Mouse (Mus musculus) MEL (cell line): ENCODE results near the gene Nxpe2. TPM values are rescaled to one million over a fixed set of nuclear protein-coding genes. Genes with fewer than 3 reads are reported as not detected.

Experiments used
- DNase-seq: peaks from one replicate; pipeline ENCODE4 v3.0.0; 2011; ENCODE audit warnings: low read depth, low spot score
- H3K27ac ChIP-seq: 2 replicates; pipeline ENCODE4 v1.5.1; 2012; ENCODE audit warnings: low read depth, mild to moderate bottlenecking, control low read depth, low read length, moderate library complexity; ENCODE audit not compliant: control insufficient read depth
- H3K27me3 ChIP-seq, 2 experiments: fragments of 150-350 bp in 1 of 2; sonication (generic) in 1 of 2; 2 replicates each; pipeline ENCODE4 v1.6.1; 2012; ENCODE audit warnings: low read length in 2 of 2, mild to moderate bottlenecking in 2 of 2, improper control_type of control experiment in 1 of 2, moderate library complexity in 1 of 2; ENCODE audit not compliant: insufficient read depth in 2 of 2, control insufficient read depth in 1 of 2
- H3K36me3 ChIP-seq, 2 experiments: 2 replicates each; pipeline ENCODE4 v1.6.1; 2012 to 2014; ENCODE audit warnings: low read length in 2 of 2, improper control_type of control experiment in 1 of 2, inconsistent platforms in 1 of 2, mild to moderate bottlenecking in 1 of 2; ENCODE audit not compliant: insufficient read depth in 2 of 2, control insufficient read depth in 1 of 2
- H3K4me1 ChIP-seq, 2 experiments: fragments of 150-350 bp in 1 of 2; sonication (generic) in 1 of 2; 2 replicates each; pipeline ENCODE4 v1.6.1; 2012; ENCODE audit warnings: low read length in 2 of 2, improper control_type of control experiment in 1 of 2, mild to moderate bottlenecking in 1 of 2; ENCODE audit not compliant: insufficient read depth in 2 of 2, control insufficient read depth in 1 of 2
- H3K4me3 ChIP-seq, 2 experiments: fragments of 150-350 bp in 1 of 2; sonication (generic) in 1 of 2; 2 replicates each; pipeline ENCODE4 v1.5.1; 2012; ENCODE audit warnings: low read depth in 2 of 2, low read length in 2 of 2, mild to moderate bottlenecking in 2 of 2, moderate library complexity in 2 of 2, control low read depth in 1 of 2, improper control_type of control experiment in 1 of 2; ENCODE audit not compliant: control insufficient read depth in 1 of 2, insufficient read depth in 1 of 2
- H3K79me2 ChIP-seq: 2 replicates; pipeline ENCODE4 v1.6.1; 2012; ENCODE audit warnings: mild to moderate bottlenecking, low read length, moderate library complexity; ENCODE audit not compliant: control insufficient read depth, poor library complexity, insufficient read depth
- H3K9ac ChIP-seq: 2 replicates; pipeline ENCODE4 v1.6.1; 2012; ENCODE audit warnings: low read depth, mild to moderate bottlenecking, control low read depth, low read length, moderate library complexity; ENCODE audit not compliant: control insufficient read depth, poor library complexity, severe bottlenecking
- H3K9me3 ChIP-seq: fragments of 150-350 bp; sonication (generic); replicated peaks from 2 replicates; pipeline ENCODE4 v1.6.1; 2012; ENCODE audit warnings: mild to moderate bottlenecking, low read length, improper control_type of control experiment, moderate library complexity; ENCODE audit not compliant: insufficient read depth
- E2F4 ChIP-seq: IDR thresholded peaks from 2 replicates; pipeline ENCODE4 v1.6.1; 2011; ENCODE audit warnings: low read depth, low read length, improper control_type of control experiment, borderline replicate concordance
- EP300 ChIP-seq, 2 experiments: IDR thresholded peaks; 2 replicates each; pipeline ENCODE4 v1.6.1; 2011; ENCODE audit warnings: improper control_type of control experiment in 2 of 2, low read length in 2 of 2, low read depth in 1 of 2, mild to moderate bottlenecking in 1 of 2
- GABPA ChIP-seq: IDR thresholded peaks from 2 replicates; pipeline ENCODE4 v1.6.1; 2012; ENCODE audit warnings: low read depth, mild to moderate bottlenecking, inconsistent platforms, low read length, improper control_type of control experiment, moderate library complexity
- MAX ChIP-seq: IDR thresholded peaks from 2 replicates; pipeline ENCODE4 v1.6.1; 2011; ENCODE audit warnings: low read length, improper control_type of control experiment
- MAZ ChIP-seq: IDR thresholded peaks from 2 replicates; pipeline ENCODE4 v1.6.1; 2012; ENCODE audit warnings: low read depth, mild to moderate bottlenecking, inconsistent platforms, low read length, improper control_type of control experiment
- MXI1 ChIP-seq: IDR thresholded peaks from 2 replicates; pipeline ENCODE4 v1.6.1; 2011; ENCODE audit warnings: mild to moderate bottlenecking, low read depth, low read length, improper control_type of control experiment
- MYB ChIP-seq: IDR thresholded peaks from 2 replicates; pipeline ENCODE4 v1.6.1; 2011; ENCODE audit warnings: mild to moderate bottlenecking, low read depth, low read length, improper control_type of control experiment
- POLR2A ChIP-seq, 2 experiments: IDR thresholded peaks; 2 replicates each; pipeline ENCODE4 v1.6.1; 2011 to 2012; ENCODE audit warnings: low read length in 2 of 2, mild to moderate bottlenecking in 2 of 2, control low read depth in 1 of 2, improper control_type of control experiment in 1 of 2, low read depth in 1 of 2, moderate library complexity in 1 of 2; ENCODE audit not compliant: control insufficient read depth in 1 of 2, insufficient read depth in 1 of 2, poor library complexity in 1 of 2
- RAD21 ChIP-seq: IDR thresholded peaks from 2 replicates; pipeline ENCODE4 v1.6.1; 2011; ENCODE audit warnings: mild to moderate bottlenecking, low read depth, low read length, improper control_type of control experiment
- SMC3 ChIP-seq: IDR thresholded peaks from 2 replicates; pipeline ENCODE4 v1.6.1; 2011; ENCODE audit warnings: low read depth, low read length, improper control_type of control experiment
- ZC3H11A ChIP-seq: IDR thresholded peaks from 2 replicates; pipeline ENCODE4 v1.6.1; 2012; ENCODE audit warnings: low read depth, mild to moderate bottlenecking, inconsistent platforms, low read length, improper control_type of control experiment
- ZKSCAN1 ChIP-seq: IDR thresholded peaks from 2 replicates; pipeline ENCODE4 v1.6.1; 2012; ENCODE audit warnings: low read depth, mild to moderate bottlenecking, inconsistent platforms, low read length, improper control_type of control experiment, moderate library complexity
- polyA plus RNA-seq, 2 experiments: library from polyadenylated mRNA; stranded (reverse) in 1 of 2; unstranded in 1 of 2; fragments of >175 nt in 1 of 2; fragments of >200 nt in 1 of 2; gene quantifications; 2 replicates each; pipeline versions ENCODE4 v1.2.1 to v1.2.4; 2012; ENCODE audit warnings: low replicate concordance in 2 of 2, low read depth in 1 of 2; ENCODE audit not compliant: insufficient read length in 2 of 2, insufficient read depth in 1 of 2, missing spikeins in 1 of 2
- total RNA-seq: library from RNA; depleted of rRNA; stranded (reverse); fragments of 300-350 nt; gene quantifications from 2 replicates; pipeline ENCODE4 v1.2.3, GENCODE M21; 2012; rRNA removed

Gene Nxpe2
- total and polyA plus RNA-seq, 3 experiments = 3.1 to 3.5 TPM; not detected in 1

DNA sequence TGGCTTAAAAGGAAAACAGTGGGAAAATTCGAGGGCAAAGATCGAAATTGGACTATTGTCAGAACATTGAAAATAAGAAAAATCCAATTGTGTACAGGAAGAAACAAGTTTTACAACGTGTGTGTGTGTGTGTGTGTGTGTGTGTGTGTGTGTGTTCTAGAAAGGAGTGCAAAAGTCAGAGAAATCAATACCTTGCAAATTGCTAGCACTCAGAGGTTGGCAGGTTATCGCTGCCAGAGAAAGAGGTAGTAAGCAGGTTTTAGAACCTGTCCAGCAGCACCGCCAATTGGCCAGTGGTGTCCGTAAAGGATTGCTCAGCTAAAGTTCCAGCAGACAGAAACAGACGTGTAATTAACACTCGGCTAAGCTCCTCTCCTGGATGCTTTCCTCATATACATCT lies 69.0 kb downstream of the Nxpe2 start:
- Histone ChIP-seq H3K27ac (no peak overlapping the region), H3K27me3 (no peaks in the 10 kb centered on the region), H3K9me3 (no peaks in the 10 kb centered on the region), H3K4me3 (no peak overlapping the region), H3K36me3 (no peaks in the 10 kb centered on the region), H3K79me2 (no peaks in the 10 kb centered on the region), H3K4me1 (no peaks in the 10 kb centered on the region), H3K9ac (no peak overlapping the region)
- no peak for DNase-seq
- TF ChIP-seq MYB = no peak
- no peak for TF ChIP-seq RAD21
- TF ChIP-seq ZKSCAN1 = no peak
- no peak for TF ChIP-seq E2F4
- no peak for TF ChIP-seq SMC3
- TF ChIP-seq GABPA = no peak
- TF ChIP-seq POLR2A (IDR thresholded peaks at IDR 0.05; ENCODE audit: control insufficient read depth in 1 of 2, insufficient read depth in 1 of 2, low read depth in 1 of 2, low read length in 2 of 2, poor library complexity in 1 of 2) = no peak
- no peak for TF ChIP-seq EP300 (IDR thresholded peaks at IDR 0.05; ENCODE audit: low read depth in 1 of 2, low read length in 2 of 2)
- TF ChIP-seq MAZ = no peak
- TF ChIP-seq MXI1 = no peak
- TF ChIP-seq MAX = no peak

DNA sequence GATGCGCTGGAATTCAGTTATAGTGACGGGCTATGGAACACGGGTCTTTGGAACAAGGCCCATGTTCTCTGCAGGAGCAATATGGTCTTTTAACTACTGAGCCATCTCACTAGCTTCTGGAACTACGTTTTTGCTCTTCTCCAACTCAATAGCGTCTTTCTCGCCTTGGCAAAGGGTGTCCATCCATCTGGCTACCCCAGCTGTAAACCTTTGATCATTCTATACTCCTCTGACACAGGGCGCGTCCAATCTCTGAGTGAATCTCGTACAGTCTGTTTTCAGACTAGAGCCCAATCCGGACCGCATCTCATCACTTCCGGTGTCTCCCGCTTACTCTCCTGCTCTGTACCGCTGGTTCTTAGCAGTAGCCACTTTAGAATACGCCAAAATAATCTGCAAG lies 76.4 kb downstream of the Nxpe2 start:
- Histone ChIP-seq H3K9ac (no peak overlapping the region), H3K27me3 (no peaks in the 10 kb centered on the region), H3K36me3 (no peaks in the 10 kb centered on the region), H3K27ac (no peak overlapping the region), H3K4me1 (no peaks in the 10 kb centered on the region), H3K79me2 (no peaks in the 10 kb centered on the region), H3K4me3 (no peak overlapping the region), H3K9me3 (no peaks in the 10 kb centered on the region)
- no peak for DNase-seq
- no peak for TF ChIP-seq ZC3H11A
- TF ChIP-seq, all 39 proteins: peak for 0

Other genes with a start within 250 kb of the Nxpe2 start
- gene Nxpe4, start 191.4 kb downstream of the Nxpe2 start, total RNA-seq = 9.2 and 10.3 TPM in 2 replicates
- gene Nxpe4, start 191.4 kb downstream of the Nxpe2 start, polyA plus RNA-seq = 10 to 100 TPM in 1 of 2 experiments, not detected in 1; 14.9 TPM
- gene Rexo2, start 127.2 kb upstream of the Nxpe2 start, total RNA-seq = 183 and 190 TPM in 2 replicates
- 100 to 1,000 TPM in 1 of 2 experiments, not detected in 1; 338 TPM for gene Rexo2, start 127.2 kb upstream of the Nxpe2 start, polyA plus RNA-seq
- gene Rbm7, start 141.8 kb upstream of the Nxpe2 start, total RNA-seq = 47.3 and 51.3 TPM in 2 replicates
- 10 to 100 TPM in 1 of 2 experiments, not detected in 1; 48.4 TPM for gene Rbm7, start 141.8 kb upstream of the Nxpe2 start, polyA plus RNA-seq
- 1.1 and 1.7 TPM in 2 replicates for gene Gm5617, start 142.0 kb upstream of the Nxpe2 start, total RNA-seq
- gene Gm5617, start 142.0 kb upstream of the Nxpe2 start, polyA plus RNA-seq = 1 to 10 TPM in 1 of 2 experiments, not detected in 1; 1.8 TPM